Mouse (Mus musculus): Measurements from ENCODE around the gene Naa80.

- TF ChIP-seq MAFK (IDR thresholded peaks at IDR 0.05; ENCODE audit: insufficient read depth, low read depth, low read length) (no peak), ZNF384 (IDR thresholded peaks at IDR 0.05; ENCODE audit: low read depth, low read length) (no peak), HCFC1 (IDR thresholded peaks at IDR 0.05; ENCODE audit: borderline replicate concordance, insufficient read depth, low read length) (peak; percentile 99), CHD2 (IDR thresholded peaks at IDR 0.05; ENCODE audit: low read depth, low read length) (no peak), ZC3H11A (IDR thresholded peaks at IDR 0.05; ENCODE audit: borderline replicate concordance, low read depth, low read length) (no peak)
Measured at GRCm38 (mm10) chr9:107586974-107587832, 8.5 kb downstream of the Naa80 start, which contains the start of gene Ifrd2.

Measured in ES-E14 (cell line).